Mouse (Mus musculus): ENCODE measurements around the gene 4933428M09Rik. TPM values are rescaled to one million over a fixed set of nuclear protein-coding genes. Genes with fewer than 3 reads are reported as not detected.

The 4933428M09Rik gene
- not detected in 2 replicates for polyA plus RNA-seq (2015; fragmentation: Nextera tagmentation; extraction: Ambion mirVana)

GRCm38 (mm10) chrX:139178928-139179327 is at the start of gene 4933428M09Rik:
Gene 4933428M09Rik, plus strand, starts transcription at chrX:139179228.

GRCm38 (mm10) chrX:139209829-139210225 is 30.8 kb downstream of the 4933428M09Rik start, which contains the start of gene Mum1l1:
Gene Mum1l1, plus strand, starts transcription at chrX:139210042.

Other genes starting within 250 kb of the 4933428M09Rik start
- gene Serpina7, start 94.0 kb upstream of the 4933428M09Rik start, polyA plus RNA-seq (2015; fragmentation: Nextera tagmentation; extraction: Ambion mirVana) = 0.08 and 0.16 TPM in 2 replicates
- not detected in 2 replicates for gene 4930513O06Rik, start 93.0 kb upstream of the 4933428M09Rik start, polyA plus RNA-seq (2015; fragmentation: Nextera tagmentation; extraction: Ambion mirVana)
- gene Mum1l1, start 30.8 kb downstream of the 4933428M09Rik start, polyA plus RNA-seq (2015; fragmentation: Nextera tagmentation; extraction: Ambion mirVana) = 23.2 and 29.2 TPM in 2 replicates
- not detected in 2 replicates for gene Trap1a, start 154.5 kb downstream of the 4933428M09Rik start, polyA plus RNA-seq (2015; fragmentation: Nextera tagmentation; extraction: Ambion mirVana)